Mouse (Mus musculus): ENCODE results near the gene Cd59a.
"Not testable (repeated sequence)": the region's sequence is repeated elsewhere in the genome, so short reads cannot be mapped to it uniquely, and the experiment has no call there.

Gene Cd59a

DNA sequence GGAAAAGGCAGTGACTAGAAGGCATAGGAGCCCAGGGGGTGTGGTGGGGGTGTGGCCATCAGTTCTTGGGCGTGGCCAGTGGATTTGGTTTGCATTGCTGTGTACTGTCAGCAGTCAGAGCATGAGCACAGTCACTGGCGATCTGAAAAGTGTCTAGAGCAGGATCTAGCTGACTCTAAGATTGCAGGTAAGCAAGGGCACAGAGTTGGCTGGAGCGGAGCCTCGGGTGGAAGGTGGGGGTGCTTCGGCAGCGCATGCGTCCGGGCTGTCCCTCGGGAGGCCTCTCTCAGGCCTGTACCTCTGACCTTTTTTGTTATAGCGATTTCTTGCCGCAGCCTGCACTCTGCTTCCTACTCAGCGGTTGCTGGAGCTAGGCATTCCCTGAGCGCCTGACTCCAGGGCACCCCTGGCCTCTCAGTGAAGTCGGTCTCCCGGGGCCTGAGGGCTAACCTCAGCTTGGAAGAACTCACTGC, at the start of gene Cd59a:
TSS of gene Cd59a (plus strand) at position 61 of the 473 bp plus-strand sequence.
- in situ Hi-C loops (cut with MboI) = no loop called here

DNA sequence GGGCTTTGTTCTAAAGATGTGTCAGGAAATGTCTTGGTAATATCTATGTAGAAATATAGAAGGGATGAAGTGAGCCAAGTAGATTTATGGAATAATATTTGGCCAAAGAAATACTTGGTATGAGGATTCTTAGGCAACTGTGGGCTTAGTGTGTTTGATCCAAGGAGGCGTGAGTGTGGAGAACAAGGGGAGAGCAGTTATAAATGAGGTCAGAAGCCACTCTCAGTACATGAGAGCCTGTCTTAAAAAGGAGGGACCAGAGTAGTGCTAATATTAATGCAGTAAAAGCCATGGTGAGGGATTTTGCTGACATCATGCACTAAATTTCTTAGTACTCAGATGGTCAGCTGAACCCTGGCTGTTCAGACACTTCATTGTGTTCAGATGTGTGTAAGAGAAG, 37.2 kb upstream of the Cd59a start:
- in situ Hi-C loops (cut with MboI) = no loop called here

DNA sequence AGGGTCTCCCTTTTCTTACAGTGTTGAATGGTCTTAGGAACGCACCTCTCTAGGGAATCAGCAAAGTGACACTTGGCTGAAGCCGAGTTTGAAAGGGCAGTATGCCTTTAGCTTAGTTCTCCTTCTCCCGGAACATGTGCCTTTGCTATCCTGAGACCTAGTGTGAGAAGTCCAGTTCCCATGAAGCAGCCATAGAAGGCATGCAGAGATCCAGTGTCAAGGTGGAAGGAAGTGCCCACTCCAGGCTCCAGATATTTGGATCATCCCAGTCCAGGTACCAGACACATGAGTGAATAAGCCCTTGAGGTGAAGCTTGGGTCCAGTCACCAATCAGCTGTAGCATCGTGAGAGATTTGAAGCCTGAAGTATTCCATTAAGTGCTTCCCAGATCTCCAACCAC, 36.6 kb upstream of the Cd59a start:
- in situ Hi-C loops (cut with MboI) = no loop called here

DNA sequence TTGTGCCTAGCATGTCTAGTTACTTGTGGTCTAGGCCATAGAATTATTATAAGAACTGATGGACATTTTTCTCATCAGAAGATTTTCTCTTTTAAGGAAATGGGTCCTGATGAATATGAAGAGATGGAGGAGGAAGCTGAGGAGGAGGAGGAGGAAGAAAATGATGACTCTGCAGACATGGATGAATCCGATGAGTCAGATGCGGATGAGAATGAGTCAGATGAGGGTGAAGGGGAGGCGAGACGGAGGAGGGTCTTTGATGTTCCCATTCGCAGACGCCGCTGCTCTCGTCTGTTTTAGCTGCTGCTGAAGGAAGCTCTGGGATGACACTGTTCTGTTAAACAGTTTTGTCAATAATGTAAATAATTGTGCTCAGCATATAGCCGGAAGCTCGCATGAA, 35.8 kb upstream of the Cd59a start:
- in situ Hi-C loops (cut with MboI) = no loop called here

DNA sequence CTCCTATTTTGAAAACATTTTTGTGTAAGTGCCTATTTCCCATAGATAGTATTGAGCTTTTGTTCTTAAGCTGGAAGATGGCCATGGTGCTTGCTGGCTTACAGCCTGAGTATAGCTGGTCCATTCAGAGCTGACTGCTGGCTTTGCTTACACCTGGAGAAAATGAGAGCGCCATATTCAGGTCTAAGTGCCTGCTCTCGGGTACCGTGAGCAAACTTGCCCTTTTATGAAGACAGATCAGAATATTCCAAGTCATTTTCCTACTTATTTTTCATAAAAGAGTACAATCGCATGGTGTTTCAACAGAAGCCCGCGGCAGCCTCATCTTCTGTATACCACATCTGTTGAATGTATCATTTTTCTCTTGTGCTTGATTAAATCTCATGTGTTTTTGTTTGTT, 34.6 kb upstream of the Cd59a start:
- in situ Hi-C loops (cut with MboI) = no loop called here

DNA sequence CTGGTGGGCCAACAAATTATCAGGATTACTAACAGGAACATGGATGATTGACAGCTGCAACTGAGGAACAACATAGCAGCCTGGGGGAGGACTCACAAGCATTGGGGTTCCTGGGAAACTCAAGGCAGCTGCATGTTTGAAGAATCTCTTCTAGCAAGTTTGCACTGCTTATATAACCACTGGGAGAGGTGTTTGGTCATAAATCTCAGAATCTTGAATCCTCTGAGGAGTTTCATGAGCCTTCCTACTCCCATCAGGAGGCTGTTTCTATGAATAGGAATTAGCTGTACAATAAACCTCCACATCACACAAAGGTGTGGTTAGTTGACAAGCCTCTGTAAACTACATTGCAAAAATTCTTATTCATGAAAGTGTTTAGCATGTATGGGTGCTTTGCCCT, 32.9 kb upstream of the Cd59a start:
- in situ Hi-C loops (cut with MboI) = no loop called here

DNA sequence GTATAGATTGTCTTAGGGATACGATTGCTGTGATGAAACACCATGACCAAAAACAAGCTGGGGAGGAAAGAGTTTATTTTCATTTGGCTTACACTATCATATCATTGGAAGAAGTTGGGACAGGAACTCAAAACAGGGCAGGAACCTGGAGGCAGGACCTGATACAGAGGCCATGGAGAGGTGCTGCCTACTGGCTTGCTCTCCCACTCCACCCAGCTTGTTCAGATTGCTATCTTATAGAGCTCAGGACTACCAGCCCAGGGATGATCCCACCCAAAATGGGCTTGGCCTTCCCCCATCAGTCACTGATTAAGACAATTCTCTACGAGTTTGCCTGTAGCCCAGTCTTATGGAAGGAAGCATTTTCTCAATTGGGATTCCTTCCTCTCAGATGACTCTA, 31.4 kb upstream of the Cd59a start:
- in situ Hi-C loops (cut with MboI) = no loop called here

DNA sequence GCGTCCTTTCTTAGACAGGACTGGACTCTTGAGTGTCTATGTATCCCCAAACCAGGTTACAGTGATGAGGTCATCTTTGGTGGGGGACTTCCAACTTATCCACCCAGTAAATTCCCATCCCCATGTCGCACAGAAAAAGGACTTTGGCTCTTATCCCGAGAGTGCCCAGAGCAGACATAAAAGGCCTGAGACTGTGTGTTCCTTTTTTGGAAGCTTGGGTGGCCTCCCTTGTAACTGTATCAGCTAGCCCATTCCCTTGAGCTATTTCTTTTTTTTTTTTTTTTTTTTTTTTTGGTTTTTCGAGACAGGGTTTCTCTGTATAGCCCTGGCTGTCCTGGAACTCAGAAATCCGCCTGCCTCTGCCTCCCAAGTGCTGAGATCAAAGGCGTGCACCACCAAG, 30.1 kb upstream of the Cd59a start, which contains the start of gene Gm10912:
TSS of gene Gm10912 (plus strand) at position 301 of the 400 bp plus-strand sequence.
- in situ Hi-C loops (cut with MboI) = not testable (repeated sequence)

DNA sequence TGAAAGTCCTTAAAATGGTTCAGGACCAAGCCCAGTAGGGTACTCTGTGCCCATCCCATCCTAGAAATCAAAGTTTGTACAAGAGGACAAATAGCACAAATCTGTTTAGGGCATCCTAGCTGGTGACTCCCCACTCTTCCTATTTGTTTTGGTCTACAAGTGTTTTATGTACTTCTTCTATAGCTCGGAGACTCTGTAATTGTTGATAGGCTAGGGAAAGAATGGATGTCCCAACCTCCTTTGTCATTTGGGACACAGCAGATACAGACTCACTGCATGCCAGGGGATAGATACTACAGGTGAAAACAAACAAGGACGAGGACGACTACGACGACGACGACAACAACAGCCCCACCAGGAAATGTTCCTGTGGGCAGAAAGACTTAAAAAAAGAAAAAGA, 27.2 kb upstream of the Cd59a start, which contains the start of gene Gm10799:
TSS of gene Gm10799 (minus strand) at position 101 of the 400 bp plus-strand sequence.
- in situ Hi-C loops (cut with MboI) = not testable (repeated sequence)

DNA sequence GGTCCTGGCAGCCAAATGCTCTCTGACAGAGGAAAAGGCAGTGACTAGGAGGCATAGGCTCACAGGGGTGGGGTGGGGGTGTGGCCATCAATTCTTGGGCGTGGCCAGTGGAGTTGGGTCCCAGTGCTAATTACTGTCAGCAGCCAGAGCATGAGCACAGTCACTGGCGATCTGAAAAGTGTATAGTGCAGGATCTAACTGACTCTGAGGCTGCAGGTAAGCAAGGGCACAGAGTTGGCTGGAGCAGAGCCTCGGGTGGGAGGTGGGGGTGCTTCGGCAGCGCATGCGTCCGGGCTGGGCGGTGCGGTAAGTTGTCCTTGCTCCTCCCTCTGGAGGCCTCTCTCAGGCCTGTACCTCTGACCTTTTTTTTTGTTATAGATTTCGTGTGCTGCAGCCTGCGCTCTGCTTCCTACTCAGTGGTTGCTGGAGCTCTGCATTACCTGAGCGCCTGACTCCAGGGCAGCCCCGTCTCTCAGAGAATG, 25.9 kb upstream of the Cd59a start, which contains the start of gene Cd59b:
TSS of gene Cd59b (plus strand) at position 146 of the 482 bp plus-strand sequence.
- in situ Hi-C loops (cut with MboI) = no loop called here

DNA sequence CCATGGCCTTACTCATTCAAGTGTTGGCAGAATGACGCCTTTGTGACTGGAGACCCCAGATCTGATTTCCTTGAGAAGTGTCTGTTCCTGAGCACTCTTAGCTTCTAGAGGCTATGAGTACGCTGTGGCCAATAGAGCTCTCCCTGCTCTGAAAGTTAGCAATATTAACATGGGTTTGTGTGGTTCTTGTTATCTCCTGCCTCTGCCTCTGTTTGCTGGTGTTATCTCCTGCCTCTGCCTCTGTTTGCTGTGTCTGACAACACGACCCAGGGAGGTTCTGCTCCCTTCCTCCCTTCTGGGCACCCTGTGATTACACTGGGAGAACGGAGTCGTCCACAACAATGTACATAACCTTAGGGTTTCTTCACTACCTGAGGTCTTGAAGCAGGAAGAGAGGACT, 17.3 kb upstream of the Cd59a start:
- in situ Hi-C loops (cut with MboI) = not testable (repeated sequence)

DNA sequence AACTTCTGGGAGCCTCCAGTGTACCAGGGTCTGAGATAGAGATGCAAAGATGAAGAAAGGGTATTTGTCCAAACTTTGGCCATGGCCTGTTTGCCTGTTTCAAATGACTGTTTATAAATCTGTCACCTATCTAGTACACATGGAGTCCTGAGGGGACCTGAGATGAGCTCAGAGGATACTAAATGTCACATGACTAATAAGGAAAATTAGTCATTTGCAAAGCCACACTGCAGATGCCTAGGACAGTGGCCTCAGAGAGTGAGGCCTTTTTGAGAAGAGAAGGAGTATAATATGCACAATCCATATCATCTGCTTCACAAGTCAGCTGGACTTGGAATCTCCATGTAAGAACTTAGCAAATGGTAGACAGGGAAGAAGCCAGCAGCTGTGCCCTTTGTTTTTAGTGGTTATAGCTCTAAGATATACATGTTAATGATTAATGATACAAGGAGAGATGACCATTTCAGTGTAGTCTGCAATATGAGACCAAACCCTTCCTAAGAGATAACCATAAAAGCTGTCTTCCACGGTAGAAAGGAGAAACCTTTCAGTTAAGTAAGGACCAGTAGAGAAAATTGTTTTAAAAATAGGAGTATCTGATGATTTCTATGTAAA, 14.1 kb upstream of the Cd59a start:
- in situ Hi-C loops (cut with MboI) = not testable (repeated sequence)

DNA sequence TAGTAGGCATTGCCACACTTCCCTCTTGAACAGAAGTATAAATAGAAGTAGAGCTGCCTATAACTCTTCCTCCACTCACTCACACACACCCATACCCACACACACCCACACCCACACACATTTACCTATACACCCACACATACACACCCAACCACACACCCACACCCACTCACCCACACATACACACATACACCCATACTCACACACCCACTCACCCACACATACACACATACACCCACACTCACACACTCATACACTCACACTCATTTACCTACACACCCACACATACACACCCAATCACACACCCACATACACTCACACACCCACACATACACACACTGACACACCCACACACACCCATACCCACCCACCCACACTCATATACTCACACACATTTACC, 13.1 kb upstream of the Cd59a start:
- in situ Hi-C loops (cut with MboI) = no loop called here

DNA sequence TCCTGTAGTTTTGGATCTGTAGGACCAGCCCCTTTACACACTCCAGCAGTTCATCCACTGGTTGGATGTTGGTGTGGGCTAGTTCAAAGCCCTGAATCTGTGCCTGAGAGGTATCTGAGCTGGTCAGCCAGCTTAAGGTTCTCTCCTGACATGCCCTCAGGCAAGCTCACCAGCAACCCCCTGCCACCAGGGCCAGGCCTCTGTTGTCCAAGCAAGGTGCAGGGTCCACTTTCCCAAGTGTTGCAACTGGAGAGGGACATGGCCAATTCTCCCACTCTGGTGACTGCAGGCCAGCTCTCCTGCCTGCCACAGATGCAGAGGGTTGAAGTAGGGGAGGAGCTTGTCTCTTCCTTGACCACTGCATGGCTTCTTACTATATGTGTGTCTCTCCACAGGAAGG, 11.6 kb upstream of the Cd59a start:
- in situ Hi-C loops (cut with MboI) = not testable (repeated sequence)

DNA sequence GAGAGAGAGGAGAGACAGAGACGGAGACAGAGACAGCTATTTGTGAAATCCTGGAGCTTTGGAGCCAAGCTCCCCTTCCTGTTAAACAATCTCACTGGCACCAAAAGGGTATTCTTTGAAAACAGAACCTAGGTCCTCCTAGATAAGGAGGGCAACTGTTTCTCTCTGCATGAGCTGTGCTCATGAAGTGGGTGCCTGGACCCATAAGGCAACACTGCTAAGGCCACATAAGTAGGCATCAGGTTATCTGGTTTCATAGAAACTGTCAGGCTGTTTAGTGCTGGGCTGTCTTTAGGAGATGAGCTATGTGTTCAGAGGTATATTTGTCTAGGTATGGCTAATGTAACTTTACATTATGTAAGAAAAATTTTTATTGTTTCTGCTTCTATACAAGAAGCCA, 8.0 kb upstream of the Cd59a start:
- in situ Hi-C loops (cut with MboI) = not testable (repeated sequence)

DNA sequence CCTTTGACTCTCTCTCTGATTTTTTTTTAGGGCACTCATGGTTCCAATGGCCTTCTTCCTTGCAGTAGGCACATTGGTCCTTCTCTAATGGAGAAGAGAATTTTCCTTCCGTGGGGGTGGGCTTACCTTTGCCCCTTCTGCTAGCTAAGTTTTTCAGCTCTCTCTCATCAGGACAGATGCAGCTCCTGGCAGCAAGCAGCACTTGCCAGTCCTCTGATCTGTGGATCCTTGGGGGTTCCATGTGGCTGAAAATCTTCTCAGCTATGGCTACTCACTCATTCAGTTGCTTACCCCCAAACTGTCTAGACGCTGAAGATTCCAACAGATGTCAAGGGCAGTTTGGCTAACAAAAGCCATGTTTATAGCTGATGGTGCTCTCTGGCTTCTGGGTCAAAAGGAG, 2.3 kb upstream of the Cd59a start:
- in situ Hi-C loops (cut with MboI) = no loop called here

DNA sequence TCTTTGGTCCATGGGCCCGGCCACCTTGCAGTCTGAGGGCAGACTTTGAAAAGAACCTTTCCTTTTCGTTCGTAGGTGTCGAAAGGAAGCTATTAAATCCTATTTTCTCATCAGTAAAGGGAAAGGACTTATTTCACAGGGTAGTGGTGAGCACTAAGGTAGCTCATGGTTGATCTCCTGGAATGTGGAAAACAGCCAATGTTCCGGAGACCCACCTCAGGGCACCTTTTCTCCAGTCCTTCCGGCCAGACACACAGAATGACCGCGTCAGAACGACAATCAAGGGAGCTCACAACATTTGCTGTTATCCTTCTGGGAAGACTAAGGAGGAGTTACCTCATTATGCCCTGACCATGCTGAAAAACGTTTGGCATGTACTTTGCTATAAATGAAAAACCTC, 655 bp downstream of the Cd59a start:
- in situ Hi-C loops (cut with MboI) = no loop called here

DNA sequence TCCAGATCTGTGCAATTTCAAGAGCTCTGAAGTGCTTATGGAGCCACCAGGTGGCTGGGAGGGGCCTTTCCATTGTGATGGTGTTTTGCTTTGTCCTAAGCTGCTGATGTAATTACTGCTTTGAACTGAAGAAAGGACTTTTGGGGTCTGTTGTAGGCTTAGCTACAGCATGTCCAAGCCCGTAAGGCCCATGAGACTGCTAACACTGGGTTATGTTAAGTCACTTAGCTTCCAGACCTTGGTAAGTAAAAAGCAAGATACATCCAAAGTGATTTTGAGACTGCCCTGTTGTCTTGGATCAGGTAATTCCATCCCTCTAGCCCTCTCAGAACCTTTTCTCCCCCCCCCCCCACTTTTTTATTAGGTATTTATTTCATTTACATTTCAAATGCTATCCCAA, 1.2 kb downstream of the Cd59a start:
- in situ Hi-C loops (cut with MboI) = not testable (repeated sequence)

DNA sequence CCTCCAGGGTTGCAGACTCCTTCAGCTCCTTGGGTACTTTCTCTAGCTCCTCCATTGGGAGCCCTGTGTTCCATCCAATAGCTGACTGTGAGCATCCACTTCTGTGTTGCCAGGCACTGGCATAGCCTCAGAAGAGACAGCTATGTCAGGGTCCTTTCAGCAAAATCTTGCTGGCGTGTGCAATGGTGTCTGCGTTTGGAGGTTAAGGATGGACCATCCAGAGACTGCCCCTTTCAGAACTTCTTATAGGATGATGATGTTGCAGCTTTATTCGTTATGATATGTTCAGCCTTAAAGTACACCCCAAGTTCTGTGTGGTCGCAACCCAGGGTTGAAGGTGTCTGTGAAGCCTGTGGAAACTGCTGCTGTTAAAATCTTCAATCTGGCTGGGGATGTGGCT, 1.8 kb downstream of the Cd59a start:
- in situ Hi-C loops (cut with MboI) = not testable (repeated sequence)

DNA sequence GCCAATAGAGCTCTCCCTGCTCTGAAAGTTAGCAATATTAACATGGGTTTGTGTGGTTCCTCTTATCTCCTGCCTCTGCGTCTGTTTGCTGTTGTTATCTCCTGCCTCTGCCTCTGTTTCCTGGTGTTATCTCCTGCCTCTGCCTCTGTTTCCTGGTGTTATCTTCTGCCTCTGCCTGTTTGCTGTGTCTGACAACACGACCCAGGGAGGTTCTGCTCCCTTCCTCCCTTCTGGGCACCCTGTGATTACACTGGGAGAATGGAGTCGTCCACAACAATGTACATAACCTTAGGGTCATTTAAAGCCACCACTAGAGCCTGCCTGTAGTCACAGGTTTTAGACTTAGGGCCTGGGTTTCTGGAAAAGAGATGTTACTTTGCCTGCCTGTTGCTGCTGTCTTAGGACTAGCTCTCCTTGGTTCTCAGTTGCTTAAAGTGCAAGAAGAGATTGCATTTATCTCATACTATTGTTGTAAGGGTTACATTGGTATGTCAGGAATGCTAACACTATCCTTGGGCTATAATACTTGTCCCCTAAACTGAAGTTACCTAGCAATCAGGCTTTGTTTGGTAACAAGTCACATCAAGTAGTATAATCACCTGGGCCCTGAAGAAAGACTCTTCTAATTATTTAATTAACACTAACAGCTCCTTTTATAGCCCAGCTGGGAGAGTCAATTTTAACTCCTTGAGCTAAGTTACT, 3.1 kb downstream of the Cd59a start:
- in situ Hi-C loops (cut with MboI) = no loop called here

DNA sequence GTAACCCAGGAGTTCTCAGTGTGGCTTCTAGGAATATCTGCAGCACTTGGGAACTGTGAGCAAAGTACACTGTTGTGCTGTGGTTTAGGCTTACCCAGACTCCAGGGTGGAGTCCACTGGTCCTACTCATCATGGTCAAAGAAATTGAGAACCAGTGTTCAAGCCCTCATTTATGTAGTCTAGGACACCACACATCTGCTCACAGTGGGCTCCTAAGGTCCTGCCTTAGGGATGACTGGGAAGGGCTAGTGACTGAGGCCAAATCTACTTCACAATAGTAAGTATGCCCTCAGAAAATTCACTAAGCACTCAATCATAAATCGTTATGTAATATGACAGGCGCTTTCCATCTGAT, 3.6 kb downstream of the Cd59a start:
- in situ Hi-C loops (cut with MboI) = no loop called here

DNA sequence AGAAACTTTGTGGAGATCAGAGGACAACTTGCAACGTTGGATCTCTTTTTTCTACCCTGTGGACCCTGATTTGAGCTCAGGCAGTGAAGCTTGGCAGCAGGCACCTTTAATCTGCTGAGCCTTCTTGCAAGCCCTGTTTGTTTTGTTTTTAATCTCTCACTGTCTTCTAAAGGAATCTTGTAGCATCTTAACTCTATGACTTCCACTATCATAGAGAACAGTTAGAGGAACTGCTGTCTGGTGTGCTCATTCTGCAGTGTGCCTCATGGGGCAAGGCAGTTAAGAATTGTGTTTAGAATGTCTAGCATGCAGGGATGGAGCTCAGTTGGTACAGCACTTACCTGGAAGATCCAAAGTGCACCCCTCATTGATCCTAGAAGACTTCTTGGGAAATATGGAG, 4.3 kb downstream of the Cd59a start:
- in situ Hi-C loops (cut with MboI) = no loop called here

DNA sequence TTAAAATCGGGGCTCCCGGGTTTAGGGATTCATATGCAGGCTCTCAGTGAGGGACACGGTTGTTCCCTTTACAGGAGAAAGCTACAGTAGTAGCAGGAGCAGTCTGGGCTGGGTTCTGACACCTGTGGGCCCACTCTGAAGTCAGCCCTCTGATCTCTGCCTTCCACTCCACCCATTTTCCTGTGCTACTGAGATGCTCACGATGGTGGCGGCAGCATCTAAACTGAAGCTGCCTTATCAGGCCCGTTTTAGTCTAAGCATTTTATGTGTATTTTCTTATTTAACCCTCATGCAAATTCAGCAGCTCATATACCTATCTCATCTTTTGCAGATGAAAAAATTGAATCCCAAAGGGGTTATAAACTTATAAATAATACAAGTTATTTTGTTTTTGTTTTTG, 9.2 kb downstream of the Cd59a start:
- in situ Hi-C loops (cut with MboI) = no loop called here

All from mature B cell (primary cell).